Mouse (Mus musculus) embryonic fibroblast, embryonic 13.5 days (primary cell): ENCODE measurements around the gene Vmn2r65.

Source experiments
- CTCF ChIP-seq: IDR thresholded peaks from 2 replicates; pipeline ENCODE4 v1.5.1; 2011; ENCODE audit warnings: mild to moderate bottlenecking, control low read depth, low read length, moderate library complexity, borderline replicate concordance; ENCODE audit not compliant: insufficient read depth
- POLR2A ChIP-seq: IDR thresholded peaks from 2 replicates; pipeline ENCODE4 v1.6.1; 2011; ENCODE audit warnings: low read depth, mild to moderate bottlenecking, control low read depth, low read length, moderate library complexity

DNA sequence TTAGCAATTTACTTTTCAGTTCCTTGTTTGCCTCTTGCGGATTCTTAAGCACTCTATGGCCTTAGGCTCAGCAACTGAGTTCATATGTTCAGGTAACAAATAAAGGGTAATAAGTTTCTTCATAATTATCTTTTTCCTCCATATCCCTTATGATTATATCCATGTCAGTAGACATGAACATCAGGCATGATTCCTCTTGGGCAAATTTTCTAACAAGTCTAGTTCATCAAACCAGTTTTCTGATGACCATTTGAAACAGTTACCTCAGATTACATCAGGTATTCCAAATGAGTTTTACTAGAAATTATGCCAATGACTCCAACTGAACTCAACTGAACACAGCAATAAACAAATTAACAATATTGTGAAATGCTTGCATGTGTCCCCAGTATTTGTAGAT is 48.3 kb upstream of the Vmn2r65 start, which contains the start of gene Vmn2r66:
- TF ChIP-seq CTCF (no peak), POLR2A (no peak)
